Mouse (Mus musculus): Measurements from ENCODE around the gene Cyp24a1.
A peak's percentile ranks its signal among the peaks of the same experiment; 100 is the strongest.
"Not testable (repeated sequence)": the region's sequence is repeated elsewhere in the genome, so short reads cannot be mapped to it uniquely, and the experiment has no call there.

The Cyp24a1 gene

DNA sequence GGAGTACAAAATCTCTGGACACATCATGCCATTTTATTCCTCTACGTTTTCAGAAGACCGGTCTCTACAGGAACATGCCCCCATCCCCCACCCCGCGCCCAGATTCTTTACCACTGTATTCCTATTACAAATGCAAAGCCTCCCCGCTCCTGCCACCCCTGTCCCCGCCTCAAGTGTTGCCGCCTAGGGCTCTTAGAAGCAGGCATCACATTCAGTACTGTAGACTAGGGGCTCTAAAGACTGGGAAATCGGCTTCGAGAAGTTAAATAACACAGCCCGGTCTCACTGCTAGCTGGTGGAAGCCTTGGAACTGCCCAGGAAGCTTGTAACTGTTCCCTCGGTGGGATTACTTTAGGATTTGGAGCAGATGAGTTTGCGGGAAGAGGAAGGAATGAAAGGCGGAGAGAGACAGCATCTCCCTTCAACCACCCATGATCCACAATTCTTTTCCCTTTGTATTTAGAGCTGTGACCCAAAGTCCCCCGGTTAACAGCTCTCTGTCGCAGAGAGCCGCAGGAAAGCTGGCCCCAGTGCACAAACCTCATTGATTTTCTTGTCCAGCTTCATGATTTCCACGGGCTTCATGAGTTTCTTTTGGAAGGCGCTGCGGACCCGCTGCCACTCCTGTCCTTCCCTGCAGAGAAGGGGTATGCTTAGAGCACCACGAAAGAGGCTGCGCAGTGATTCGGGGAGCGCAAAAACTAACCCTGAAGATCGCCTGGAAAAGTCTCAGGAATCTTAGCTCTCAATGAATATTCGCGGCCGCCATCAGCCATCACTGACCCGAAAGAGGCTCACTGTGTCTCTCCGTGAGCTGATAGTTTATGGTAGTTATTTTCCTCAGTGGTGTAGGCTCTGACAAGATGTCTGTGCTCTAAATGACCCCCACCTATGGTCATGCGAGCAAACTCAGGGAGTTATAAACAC, 1.9 kb downstream of the Cyp24a1 start:
- no peak for DNase-seq (ENCODE audit: low read depth)

DNA sequence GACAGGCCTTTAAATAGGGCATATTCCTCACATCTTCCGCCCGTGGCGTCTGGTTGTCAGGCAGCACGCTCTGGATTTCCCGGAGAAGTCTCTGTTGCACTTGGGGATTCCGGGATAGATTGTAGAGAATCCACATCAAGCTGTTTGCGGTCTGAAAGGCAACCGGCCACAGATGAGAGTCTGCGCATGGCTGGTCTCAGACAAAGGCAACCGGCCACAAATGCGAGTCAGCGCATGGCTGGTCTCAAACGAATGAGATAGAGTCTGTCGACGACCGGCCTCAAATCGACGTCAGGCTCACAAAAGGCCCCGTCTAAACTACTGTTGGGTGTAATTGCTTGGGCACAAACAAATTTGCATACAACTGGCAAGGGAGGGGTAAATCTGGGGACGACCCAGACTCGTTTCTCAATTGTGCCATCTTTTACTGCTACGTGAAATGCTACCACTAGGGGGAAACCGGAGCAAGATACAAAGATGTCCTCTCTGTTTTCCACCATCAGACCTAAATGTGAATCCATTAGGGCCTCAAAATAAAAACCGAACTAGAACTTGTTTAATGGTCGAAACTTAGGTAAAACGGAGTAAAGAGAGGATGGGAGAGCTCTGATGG, 8.9 kb downstream of the Cyp24a1 start:
- no peak for DNase-seq (ENCODE audit: low read depth)

DNA sequence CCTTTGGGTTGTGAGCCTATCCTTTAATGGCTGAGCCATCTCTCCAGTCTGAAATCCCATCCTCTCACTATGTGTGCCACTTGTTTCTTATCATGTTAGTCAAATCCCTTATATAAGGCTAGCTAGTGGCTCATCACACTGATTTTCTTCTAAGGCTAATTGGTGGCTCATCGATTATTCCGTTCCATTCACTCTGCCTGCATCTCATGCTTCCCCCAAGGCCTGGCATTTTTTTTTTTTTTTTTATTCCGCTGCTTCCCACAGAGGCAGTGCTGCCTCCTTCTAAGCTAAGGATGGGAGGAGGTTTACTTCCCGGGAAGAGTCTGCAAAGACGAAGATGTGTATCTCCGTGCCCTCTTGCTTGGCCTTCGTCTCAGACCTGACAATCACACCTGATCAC, 9.7 kb downstream of the Cyp24a1 start:
- DNase-seq (ENCODE audit: low read depth) = no peak

DNA sequence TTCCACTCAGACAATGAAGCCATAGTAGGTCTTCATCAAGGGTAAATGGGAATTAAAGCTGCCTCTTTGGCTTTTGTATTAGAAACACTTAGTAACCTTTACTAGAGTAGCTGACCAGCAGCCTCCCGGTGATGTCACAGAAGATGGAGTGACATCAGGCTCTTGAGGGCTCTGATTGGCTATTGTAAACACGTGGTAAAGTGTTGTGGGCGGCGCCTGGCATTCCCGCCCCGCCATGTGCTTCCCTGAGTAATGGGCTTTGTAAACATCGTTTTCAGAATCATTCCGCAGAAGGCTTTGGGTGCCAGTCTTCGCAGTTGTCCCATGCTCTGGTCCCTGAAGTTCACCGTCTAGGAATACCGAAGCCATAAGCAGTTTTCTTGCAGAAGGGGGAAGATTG, 13.0 kb downstream of the Cyp24a1 start:
- DNase-seq (ENCODE audit: low read depth) = no peak

DNA sequence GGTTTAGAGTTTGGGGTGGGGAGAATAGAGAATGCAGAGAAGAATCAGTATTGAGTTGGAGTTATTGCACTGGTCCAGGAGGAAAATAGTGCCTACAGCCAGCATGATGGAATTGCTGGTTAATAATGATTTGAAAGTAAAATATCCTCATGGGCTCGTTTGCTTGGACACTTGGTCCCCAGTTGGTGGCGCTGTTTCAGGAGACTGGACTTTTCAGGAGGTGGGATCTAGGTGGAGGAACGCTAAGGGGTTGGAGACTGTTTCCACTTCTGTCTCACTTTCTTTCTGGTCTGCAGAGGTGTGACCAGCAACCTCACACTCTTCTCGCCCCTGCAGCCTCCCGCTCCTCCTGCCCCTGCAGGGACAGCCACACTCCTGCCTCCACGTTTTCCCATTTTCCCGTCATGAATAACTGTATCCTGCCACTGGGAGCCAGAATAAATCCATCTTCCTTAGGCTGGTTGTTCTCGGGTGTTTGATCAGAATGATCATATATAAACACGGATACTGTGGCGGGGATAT, 14.9 kb downstream of the Cyp24a1 start:
- DNase-seq (ENCODE audit: low read depth) = no peak

DNA sequence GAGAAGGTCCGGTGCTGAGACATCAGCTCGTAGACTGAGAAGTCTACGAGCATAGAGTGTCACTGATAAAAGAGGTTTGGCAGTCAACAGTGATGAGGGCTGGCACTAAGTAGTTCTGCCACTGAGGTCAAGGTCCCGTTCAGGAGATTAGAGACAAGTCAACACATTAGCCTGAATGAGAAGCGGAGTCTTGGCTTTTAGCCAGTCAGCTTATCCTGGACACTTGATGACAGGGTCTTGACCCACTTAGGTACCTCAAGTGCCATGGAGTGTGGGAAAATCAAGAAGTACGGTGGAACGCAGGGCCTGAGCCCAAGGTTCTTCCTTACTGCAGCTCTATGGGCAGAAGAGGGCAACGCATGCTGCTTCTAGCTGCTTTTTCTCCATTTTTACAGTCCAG, 20.3 kb downstream of the Cyp24a1 start:
- no peak for DNase-seq (ENCODE audit: low read depth)

DNA sequence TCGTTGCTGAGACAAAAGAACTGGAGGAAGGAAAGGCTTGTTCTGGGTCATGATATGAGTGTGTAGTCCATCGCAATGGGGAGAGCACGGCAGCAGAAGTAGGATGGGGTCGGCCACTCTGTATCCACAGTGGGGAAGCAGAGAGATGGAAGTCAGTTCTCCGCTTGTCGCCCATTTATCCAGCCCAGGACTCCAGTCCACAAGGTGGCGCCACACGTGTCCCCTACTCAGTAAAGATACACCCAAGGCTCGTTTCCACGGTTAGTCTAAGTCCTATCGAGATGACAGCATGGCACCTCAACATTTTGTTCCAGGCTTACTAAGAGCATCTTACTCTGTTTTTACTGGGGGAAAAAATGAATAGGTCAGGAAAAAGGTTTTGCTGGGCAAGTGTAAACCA, 20.7 kb downstream of the Cyp24a1 start:
- peak; percentile 8 for DNase-seq (ENCODE audit: low read depth)

DNA sequence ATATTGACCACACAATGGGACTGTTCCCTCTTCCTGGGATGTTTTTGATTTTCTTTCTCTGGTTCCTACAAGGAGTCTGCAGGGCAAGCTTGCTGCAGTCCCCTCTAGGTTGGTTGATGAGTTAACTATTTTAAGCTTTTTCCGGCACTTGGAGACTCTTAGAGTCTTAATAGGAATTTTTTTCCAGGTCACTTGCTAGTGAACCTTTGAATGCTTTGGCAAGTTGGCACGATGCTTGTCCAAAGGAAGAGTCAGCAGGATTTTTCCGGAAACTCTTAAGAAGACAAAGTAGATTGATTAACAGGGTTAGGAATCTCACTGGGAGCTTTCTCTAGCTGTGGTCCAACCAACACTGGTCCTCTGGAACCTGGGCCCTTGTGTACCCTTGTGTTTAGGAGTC, 21.8 kb downstream of the Cyp24a1 start:
- no peak for DNase-seq (ENCODE audit: low read depth)

DNA sequence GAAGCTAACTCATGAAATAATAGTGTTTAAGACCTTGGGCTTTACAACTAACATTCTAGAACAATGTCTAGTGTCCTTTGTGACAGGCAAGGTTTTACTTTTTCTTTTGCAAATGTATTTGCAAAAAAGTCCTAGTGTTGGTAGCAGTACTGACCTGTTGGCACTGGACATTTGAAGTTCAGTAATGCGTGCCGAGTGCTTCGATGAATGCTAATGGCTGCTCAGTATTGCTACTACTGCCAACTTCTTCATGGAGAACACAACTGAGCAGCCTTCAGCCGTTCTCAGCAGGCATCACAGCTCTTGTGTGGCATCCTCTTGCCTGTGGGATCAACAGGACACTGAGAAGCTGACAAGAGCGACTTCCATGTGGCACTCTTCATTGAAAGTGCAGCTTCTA, 22.8 kb downstream of the Cyp24a1 start:
- DNase-seq (ENCODE audit: low read depth) = no peak

DNA sequence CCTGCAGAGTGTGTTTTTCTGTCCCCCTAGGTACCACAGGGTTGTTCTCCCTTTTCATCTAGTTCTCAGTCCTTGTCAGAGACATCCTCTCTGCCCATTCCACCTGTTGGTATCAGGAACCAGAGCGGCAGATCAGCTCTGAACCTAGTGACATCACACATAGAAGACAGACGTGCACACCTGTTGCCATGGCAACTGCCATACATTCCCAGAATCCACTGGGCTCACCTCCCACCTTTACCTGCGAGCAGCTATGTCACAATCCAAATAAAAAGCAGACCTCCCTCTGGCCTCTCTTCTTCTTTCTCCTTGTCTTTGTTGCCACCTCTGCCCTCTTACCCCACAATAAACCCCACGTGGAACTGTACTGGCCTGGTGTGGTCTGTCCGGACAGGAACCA, 26.4 kb downstream of the Cyp24a1 start:
- DNase-seq (ENCODE audit: low read depth) = no peak

DNA sequence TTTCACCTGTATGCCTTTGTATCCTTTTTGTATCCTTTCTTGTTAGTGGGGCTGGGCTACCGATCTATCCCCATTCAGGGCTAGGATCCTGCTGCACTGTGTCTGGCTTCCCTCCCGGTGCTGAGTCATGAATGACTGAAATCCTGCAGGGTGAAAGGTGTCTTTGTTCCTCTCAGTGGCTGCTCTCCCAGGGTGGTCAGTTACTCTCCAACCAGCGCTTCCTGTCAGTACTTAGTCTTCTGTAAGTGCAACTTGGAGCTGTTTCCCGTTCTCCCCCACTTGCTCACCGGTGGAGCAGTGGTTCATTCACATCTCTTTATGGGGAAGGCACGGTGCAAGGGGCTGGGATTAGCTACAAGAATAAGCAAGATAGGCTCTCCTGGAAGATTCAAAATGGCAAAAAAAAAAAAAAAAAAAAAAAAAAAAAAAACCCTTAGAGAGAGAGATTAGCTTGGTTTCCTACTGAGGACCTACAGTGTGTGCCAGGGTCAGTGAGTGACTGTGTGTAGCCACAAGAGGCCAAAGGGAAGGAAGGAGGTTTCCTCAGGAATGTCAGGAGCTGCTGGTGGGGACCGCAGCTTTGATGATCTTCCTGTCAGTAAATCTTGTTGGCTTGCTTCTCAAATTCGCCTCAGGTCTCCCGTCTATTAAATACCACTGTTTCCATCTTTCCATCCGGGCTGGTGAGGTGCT, 27.2 kb downstream of the Cyp24a1 start:
- no peak for DNase-seq (ENCODE audit: low read depth)

DNA sequence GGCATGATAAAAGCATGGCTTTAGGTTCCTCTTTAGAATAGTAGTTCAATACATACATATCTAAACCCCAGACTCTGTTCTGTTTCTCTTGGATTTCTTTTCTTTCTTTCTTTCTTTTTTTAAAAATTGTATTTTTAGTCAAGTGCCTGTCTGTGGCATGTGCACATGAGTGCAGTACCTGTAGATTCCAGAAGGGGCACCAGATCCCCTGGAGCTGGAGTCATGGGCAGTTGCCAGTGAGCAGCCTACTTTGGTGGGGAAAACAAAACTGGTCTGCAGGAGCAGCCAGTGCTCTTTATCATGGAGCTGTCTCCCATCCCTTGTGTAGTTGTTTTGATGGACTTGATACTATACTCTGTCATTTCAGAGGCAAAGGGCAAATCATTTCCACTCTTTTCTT, 28.9 kb downstream of the Cyp24a1 start:
- DNase-seq (ENCODE audit: low read depth) = no peak

DNA sequence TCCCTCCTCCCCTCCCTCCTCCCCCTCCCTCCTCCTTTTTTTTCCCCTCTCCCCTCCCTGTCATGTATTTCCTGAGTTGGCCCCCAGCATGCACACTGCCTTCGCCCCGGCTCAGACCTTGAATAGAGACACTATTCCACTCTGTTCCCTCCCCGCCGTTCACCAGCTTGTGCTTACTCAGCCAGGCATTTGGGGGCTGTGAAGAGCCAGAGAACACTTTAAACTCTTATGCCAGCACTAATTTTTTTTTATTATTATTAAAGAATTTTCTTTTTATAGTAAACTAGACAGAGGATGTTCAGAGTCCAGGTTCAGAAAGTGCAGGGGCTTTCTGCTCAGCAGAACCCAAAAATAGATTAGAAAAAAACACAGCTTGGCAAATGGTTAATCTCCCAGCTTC, 32.1 kb downstream of the Cyp24a1 start:
- DNase-seq (ENCODE audit: low read depth) = no peak

DNA sequence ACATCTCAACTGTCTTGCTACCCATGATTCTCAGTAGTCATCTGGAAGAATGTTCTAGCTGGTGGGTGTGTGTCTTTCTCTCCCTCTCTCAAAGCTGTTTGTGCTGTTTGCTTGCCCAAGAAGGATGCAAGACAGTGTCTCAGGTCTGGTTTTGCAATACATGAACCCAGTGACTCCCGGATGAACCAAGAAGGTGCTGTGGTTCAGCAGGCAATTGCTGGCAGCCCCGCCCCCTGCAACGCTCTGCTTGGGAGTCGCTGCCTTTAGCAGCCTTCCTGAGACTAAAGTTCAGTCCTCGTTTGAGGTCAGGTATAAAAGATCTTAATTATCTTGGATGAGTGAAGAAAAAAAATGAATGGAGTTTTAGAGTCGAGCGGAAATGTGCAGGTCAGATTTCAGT, 35.3 kb downstream of the Cyp24a1 start:
- DNase-seq (ENCODE audit: low read depth) = no peak

DNA sequence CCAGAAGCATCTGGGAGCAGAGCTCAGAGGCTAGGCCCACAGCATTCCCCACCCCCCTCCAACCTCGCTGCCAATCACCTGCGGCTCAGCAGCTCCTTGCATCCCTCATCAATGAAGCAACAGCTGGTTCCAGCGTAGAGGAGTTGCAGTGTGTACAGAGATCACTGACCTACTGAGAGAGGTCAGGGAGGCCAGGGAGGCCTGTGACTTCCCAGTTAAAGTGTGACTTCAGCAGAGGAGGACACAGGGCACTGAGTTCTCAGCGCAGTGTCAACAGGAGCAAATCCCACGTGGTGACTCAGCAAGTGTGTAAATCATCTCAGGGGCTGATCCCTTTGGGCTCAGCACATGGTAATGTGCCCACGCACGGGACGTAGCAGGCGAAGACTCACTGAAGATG, 37.1 kb downstream of the Cyp24a1 start:
- DNase-seq (ENCODE audit: low read depth) = no peak

DNA sequence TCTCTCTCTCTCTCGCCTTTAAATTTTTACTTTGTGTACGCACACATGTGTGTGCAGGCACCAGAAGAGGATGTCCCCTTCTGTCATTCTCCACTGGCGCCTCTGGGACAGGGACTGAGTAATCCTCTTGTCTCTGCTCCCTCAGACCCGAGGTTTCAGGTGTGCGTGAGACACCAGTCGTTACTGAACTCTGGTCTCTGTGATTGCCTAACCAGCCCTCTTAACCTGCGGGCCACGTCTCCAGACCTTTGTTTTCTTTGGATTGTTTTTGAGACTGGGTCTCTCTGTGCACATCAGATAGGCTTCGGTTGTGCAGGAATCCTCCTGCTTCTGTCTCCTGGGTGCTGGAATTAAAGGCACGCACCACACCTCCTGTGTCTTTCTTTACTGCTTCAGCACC, 37.8 kb downstream of the Cyp24a1 start:
- no peak for DNase-seq (ENCODE audit: low read depth)

DNA sequence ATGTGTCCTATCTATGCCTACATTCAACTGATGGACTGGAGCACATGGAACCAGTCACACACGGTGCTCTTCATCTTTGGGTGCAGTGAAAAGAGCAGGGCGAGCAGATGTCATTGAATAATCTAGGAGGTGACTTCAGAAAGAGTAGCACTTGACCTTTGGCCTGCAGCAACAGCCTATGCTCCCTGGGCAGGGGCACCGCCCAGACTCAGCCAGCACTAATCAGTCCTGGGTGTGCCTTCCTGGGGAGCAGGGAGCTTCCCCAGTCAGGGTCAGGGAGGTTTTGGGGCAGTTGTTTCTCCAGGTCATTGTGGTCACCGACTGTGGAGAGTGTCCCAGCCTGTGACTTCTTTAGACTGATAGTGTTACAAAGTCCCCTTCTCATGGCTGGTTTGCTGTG, 43.1 kb downstream of the Cyp24a1 start:
- DNase-seq (ENCODE audit: low read depth) = not testable (repeated sequence)

DNA sequence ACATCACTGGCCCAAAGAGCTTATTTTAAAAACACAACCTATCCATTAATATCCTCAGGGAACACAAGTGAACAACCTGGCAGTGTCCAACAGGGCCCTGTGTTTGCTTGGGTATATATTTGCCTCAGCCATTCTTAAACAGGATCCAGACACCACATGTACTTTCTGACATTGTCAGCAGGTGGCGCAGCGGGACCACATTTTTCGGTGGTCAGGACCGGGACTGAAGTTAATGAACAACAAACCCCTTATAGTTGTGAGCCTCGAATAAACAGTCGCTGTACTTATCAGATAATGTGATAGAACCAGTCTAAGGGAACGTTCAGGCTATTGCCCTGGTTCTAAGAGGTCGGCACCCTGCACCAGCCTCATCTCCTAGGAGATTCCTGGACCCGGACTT, 46.0 kb downstream of the Cyp24a1 start:
- peak; percentile 39 for DNase-seq (ENCODE audit: low read depth)

DNA sequence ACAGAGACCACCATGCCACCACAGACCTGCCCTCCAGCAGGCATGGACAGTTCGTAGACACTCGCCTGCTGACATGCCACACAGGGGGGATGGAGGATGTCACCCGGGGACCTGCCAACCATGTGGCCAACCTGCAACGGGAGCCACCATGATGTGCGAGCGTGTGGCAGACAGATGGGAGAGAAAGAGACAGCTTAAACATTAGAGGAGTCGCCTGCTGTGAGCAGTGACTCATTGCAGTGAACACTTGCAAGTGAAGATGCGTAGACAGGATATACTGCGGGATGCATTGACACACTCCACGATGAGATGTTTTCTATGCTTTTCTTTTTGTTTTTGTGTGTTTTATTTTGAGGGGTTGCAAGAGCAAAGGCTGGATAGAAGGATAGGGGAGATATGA, 49.3 kb downstream of the Cyp24a1 start:
- DNase-seq (ENCODE audit: low read depth) = no peak

DNA sequence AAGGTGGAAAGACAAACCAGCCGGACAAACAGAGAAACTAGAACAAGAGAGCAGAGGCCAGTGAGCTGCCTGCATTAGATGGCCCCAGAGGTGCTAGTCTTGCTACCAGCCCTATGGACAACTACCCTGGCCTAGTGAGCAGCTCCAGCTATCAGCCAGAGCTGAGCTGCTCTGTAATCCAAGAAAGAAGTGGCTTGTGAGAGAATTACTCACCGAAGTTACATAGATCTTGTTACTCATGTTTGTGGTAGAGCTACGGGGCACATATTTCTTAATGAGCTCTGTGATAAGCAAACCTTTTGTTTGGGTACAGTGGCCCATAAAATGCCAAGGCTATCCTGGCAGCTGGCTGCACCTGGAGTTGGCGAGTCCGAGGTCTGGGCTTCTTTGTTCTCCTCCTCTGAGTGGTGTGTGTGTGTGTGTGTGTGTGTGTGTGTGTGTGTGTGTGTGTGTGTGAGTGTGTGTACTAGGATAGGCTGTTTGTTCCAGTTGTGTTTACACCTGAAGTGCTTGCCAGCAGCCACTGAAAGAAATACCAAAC, 50.0 kb downstream of the Cyp24a1 start:
- no peak for DNase-seq (ENCODE audit: low read depth)

DNA sequence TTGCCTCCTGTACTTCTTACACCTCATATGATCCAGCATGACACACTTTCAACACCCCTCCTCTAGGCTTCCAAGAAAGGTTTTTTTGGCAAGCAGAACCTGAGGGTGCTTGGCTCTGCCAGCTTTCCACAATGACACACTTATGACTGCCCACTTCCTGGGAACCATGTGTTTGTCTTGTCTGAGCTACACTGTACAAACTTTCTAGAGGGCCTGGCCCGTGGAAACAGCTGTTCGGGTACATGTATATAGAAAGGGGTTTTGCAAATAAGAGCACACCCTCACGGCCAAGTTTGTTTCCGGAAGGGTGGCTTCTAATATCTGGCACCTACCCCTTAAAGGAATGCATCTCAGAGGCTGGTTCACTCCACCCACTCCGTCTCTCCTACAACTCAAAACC, 51.1 kb downstream of the Cyp24a1 start:
- DNase-seq (ENCODE audit: low read depth) = no peak

DNA sequence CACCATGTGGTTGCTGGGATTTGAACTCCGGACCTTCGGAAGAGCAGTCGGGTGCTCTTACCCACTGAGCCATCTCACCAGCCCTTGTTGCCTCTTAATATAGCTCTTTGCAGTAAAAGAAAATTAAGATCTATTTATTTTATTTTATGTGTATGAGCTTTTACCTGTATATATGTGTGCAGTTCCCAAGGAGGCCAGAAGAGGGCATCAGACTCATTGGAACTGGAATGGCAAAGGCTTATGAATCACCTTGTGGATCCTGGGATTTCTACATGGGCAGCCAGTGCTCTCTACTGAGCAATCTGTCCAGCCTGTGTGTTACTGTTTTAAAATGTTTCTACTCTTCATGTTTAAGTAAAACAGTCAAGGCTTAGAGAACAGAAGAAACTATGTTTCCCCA, 54.4 kb downstream of the Cyp24a1 start:
- DNase-seq (ENCODE audit: low read depth) = peak; percentile 7

DNA sequence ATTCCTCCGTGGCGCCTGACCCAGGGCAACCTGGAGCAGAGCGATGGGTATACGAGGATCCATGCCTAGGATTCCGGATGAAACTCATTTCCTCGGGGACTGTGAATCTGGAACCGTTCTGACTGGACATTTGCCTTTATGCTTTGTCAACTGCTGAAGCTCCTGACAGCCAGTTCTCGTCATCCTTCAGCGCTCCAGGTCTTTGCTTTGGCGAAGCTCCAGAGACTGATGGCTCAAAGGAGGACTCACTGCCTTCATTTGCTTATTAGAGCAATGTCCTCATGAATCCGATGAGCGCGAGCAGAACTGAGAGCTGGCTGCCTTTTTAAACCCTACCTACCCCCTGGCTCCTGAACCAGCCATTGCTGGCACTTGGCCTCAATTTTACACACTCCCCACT, 58.2 kb downstream of the Cyp24a1 start:
- DNase-seq (ENCODE audit: low read depth) = no peak

Data from c-Kit-positive CD71-positive TER-119-negative erythroid progenitor cells, embryonic 14.5 days (primary cell).